Mouse (Mus musculus) midbrain, embryonic 16.5 days (tissue): Measurements from ENCODE around the gene Gm28891. TPM values are rescaled to one million over a fixed set of nuclear protein-coding genes. Genes with fewer than 3 reads are reported as not detected.
"Not testable (repeated sequence)": the region's sequence is repeated elsewhere in the genome, so short reads cannot be mapped to it uniquely, and the experiment has no call there.

ENCODE experiments used
- ATAC-seq: fragments of 200-750 bp; cut with Nextera tagmentation; 2 replicates; pipeline ENCODE4 v1.8.0; 2017; ENCODE audit warnings: moderate TSS enrichment
- H3K27ac ChIP-seq: fragments of 300-500 bp; sonication (generic); 2 replicates; pipeline ENCODE4 v1.5.1; 2014; ENCODE audit warnings: mild to moderate bottlenecking, low read length, mixed read lengths
- H3K27me3 ChIP-seq: fragments of 300-500 bp; sonication (generic); 2 replicates; pipeline ENCODE4 v1.6.1; 2014; ENCODE audit warnings: low read depth, low read length, mixed read lengths; ENCODE audit not compliant: control insufficient read depth, insufficient read depth
- H3K36me3 ChIP-seq: fragments of 300-500 bp; sonication (generic); 2 replicates; pipeline ENCODE4 v1.6.1; 2014; ENCODE audit warnings: mild to moderate bottlenecking, low read length, moderate library complexity, mixed read lengths; ENCODE audit not compliant: control insufficient read depth, insufficient read depth
- H3K4me1 ChIP-seq: fragments of 300-500 bp; sonication (generic); 2 replicates; pipeline ENCODE4 v1.6.1; 2014; ENCODE audit warnings: mild to moderate bottlenecking, low read length, mixed read lengths; ENCODE audit not compliant: control insufficient read depth, insufficient read depth
- H3K4me2 ChIP-seq: fragments of 300-500 bp; sonication (generic); 2 replicates; pipeline ENCODE4 v1.6.1; 2014; ENCODE audit warnings: mild to moderate bottlenecking, low read length, mixed read lengths
- H3K4me3 ChIP-seq: fragments of 300-500 bp; sonication (generic); 2 replicates; pipeline ENCODE4 v1.5.1; 2014; ENCODE audit warnings: low read depth, mild to moderate bottlenecking, low read length, moderate library complexity, mixed read lengths
- H3K9ac ChIP-seq: fragments of 300-500 bp; sonication (generic); 2 replicates; pipeline ENCODE4 v1.6.1; 2014; ENCODE audit warnings: low read depth, low read length, mixed read lengths
- H3K9me3 ChIP-seq: fragments of 300-500 bp; sonication (generic); replicated peaks from 2 replicates; pipeline ENCODE4 v1.6.1; 2014; ENCODE audit warnings: mild to moderate bottlenecking, low read length, mixed read lengths; ENCODE audit not compliant: control insufficient read depth, poor library complexity, severe bottlenecking
- WGBS: fragments of 180-500 bp; shearing (Covaris S2); extraction: QIAGEN DNeasy Blood & Tissue Kit; methylation state at CpG from one replicate; pipeline ENCODE4 v1.1.7; 2014; 5-methylcytosine and 5-hydroxymethylcytosine counted together
- polyA plus RNA-seq: library from polyadenylated mRNA; unstranded; fragments of >200 nt; fragmentation: Nextera tagmentation; extraction: Ambion mirVana; gene quantifications from 2 replicates; pipeline ENCODE4 v1.2.1, GENCODE M21; 2015

The Gm28891 gene
- polyA plus RNA-seq = not detected in 2 replicates

- H3K4me1 ChIP-seq, H3K27ac ChIP-seq, H3K9me3 ChIP-seq, H3K4me2 ChIP-seq, H3K4me3 ChIP-seq, ATAC-seq, H3K27me3 ChIP-seq, H3K9ac ChIP-seq, H3K36me3 ChIP-seq: not testable (repeated sequence)
- 100% methylated on average over 2 of the region's 8 CpGs for WGBS
Observed at GRCm38 (mm10) chrY:60240902-60241301, at the start of gene Gm28891. Gene Gm28891, plus strand, starts transcription at chrY:60241202.
